Mouse (Mus musculus) embryonic facial prominence, embryonic 12.5 days (tissue): ENCODE measurements around the gene Prlhr. TPM values are rescaled to one million over a fixed set of nuclear protein-coding genes. Genes with fewer than 3 reads are reported as not detected.

ENCODE experiments used
- ATAC-seq: fragments of 200-750 bp; cut with Nextera tagmentation; 2 replicates; pipeline ENCODE4 v1.8.0; 2017; ENCODE audit not compliant: insufficient number of reproducible peaks, insufficient read depth, low FRiP score, low TSS enrichment
- H3K27ac ChIP-seq: fragments of 300-500 bp; sonication (generic); 2 replicates; pipeline ENCODE4 v1.5.1; 2016; ENCODE audit warnings: mild to moderate bottlenecking
- H3K27me3 ChIP-seq: fragments of 300-500 bp; sonication (generic); 2 replicates; pipeline ENCODE4 v1.6.1; 2016; ENCODE audit warnings: mild to moderate bottlenecking, moderate library complexity
- H3K36me3 ChIP-seq: fragments of 300-500 bp; sonication (generic); 2 replicates; pipeline ENCODE4 v1.6.1; 2016; ENCODE audit warnings: mild to moderate bottlenecking
- H3K4me1 ChIP-seq: fragments of 300-500 bp; sonication (generic); 2 replicates; pipeline ENCODE4 v1.6.1; 2016
- H3K4me2 ChIP-seq: fragments of 300-500 bp; sonication (generic); replicated peaks from 2 replicates; pipeline ENCODE4 v1.6.1; 2016; ENCODE audit warnings: mild to moderate bottlenecking, moderate library complexity
- H3K4me3 ChIP-seq: fragments of 300-500 bp; sonication (generic); 2 replicates; pipeline ENCODE4 v1.5.1; 2016; ENCODE audit warnings: mild to moderate bottlenecking
- H3K9ac ChIP-seq: fragments of 300-500 bp; sonication (generic); 2 replicates; pipeline ENCODE4 v1.6.1; 2016; ENCODE audit warnings: mild to moderate bottlenecking, moderate library complexity
- H3K9me3 ChIP-seq: fragments of 300-500 bp; sonication (generic); 2 replicates; pipeline ENCODE4 v1.6.1; 2016; ENCODE audit warnings: mild to moderate bottlenecking, moderate library complexity
- WGBS: fragments of 180-500 bp; shearing (Covaris S2); methylation state at CpG from one replicate; pipeline ENCODE4 v1.1.7; 2016; 5-methylcytosine and 5-hydroxymethylcytosine counted together
- polyA plus RNA-seq: library from polyadenylated mRNA; unstranded; fragments of >200 nt; fragmentation: Nextera tagmentation; extraction: Ambion mirVana; gene quantifications from 2 replicates; pipeline ENCODE4 v1.2.1, GENCODE M21; 2016

Prlhr gene
- polyA plus RNA-seq, 1 experiment from 2014 or later: not detected

- Histone ChIP-seq H3K9ac (no peak overlapping the region), H3K4me1 (no peaks in the 10 kb centered on the region), H3K4me2 (no peak overlapping the region), H3K27ac (no peak overlapping the region), H3K27me3 (no peaks in the 10 kb centered on the region), H3K36me3 (no peaks in the 10 kb centered on the region), H3K4me3 (no peak overlapping the region), H3K9me3 (no peaks in the 10 kb centered on the region)
- ATAC-seq: no peak
- 82% methylated on average over 6 of the region's 6 CpGs for WGBS
Measured at GRCm38 (mm10) chr19:60432347-60433129, 35.6 kb downstream of the Prlhr start.

- Histone ChIP-seq H3K27me3 (no peaks in the 10 kb centered on the region), H3K4me2 (no peak overlapping the region), H3K4me3 (no peak overlapping the region), H3K4me1 (no peaks in the 10 kb centered on the region), H3K27ac (no peak overlapping the region), H3K9me3 (no peaks in the 10 kb centered on the region), H3K36me3 (no peaks in the 10 kb centered on the region), H3K9ac (no peak overlapping the region)
- WGBS: 75% methylated on average over 1 of the region's 1 CpGs
- ATAC-seq: no peak
Measured at GRCm38 (mm10) chr19:60417611-60418010, 50.5 kb downstream of the Prlhr start.

Other genes starting within 250 kb of the Prlhr start
- gene Fam204a, start 241.6 kb downstream of the Prlhr start, polyA plus RNA-seq: 64.9 and 72.6 TPM in 2 replicates
- 33.5 and 35.5 TPM in 2 replicates for gene Cacul1, start 112.7 kb upstream of the Prlhr start, polyA plus RNA-seq